Mouse (Mus musculus): Measurements from ENCODE around the gene Maml3.

GRCm38 (mm10) chr3:52061472-52062388, 43.1 kb downstream of the Maml3 start:
- no peak for TF ChIP-seq CTCF (IDR thresholded peaks at IDR 0.05)
- no peak for TF ChIP-seq EP300 (IDR thresholded peaks at IDR 0.05)

Data from lung, postnatal 0 days (tissue).